In the genomic region with DNA sequence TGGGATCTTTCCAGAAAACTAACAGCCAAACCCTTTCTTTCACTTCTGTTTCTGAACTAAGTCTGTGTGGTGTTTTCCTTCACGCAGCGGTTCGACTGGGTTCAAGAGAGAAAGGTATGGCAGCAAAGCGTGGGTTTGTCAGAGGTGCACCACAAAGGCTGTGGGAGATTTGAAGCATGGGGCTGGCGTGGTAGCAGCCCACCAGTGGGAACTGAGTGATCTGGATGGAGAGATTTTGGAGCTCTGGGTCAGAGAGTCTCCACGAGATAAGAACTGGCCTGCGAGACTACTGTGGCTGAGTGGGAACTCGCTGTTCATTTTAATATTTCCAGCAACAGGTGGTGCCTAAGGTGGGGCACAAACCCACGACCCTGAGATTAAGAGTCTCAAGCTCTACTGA, we compare ENCODE assay signal across 17 mouse cellular contexts.
"Had no signal": no experiment of that assay in that cellular context is flagged by ENCODE, and none has a peak within 500 bp of the region (broad histone marks: within the 10 kb centered on the region; RNA-seq: fewer than 3 reads in every experiment).

No protein-coding gene starts in this region.

- H3K4me2 ChIP-seq: limb, embryonic 12.5 days; limb, embryonic 15.5 days; midbrain, embryonic 13.5 days had no signal

- H3K27me3 ChIP-seq: limb, embryonic 12.5 days; limb, embryonic 15.5 days; midbrain, embryonic 13.5 days had no signal

- H3K36me3 ChIP-seq: limb, embryonic 12.5 days; limb, embryonic 15.5 days had no signal

- H3K9me3 ChIP-seq: limb, embryonic 12.5 days; limb, embryonic 15.5 days; midbrain, embryonic 13.5 days had no signal

- H3K4me1 ChIP-seq: limb, embryonic 12.5 days; limb, embryonic 15.5 days had no signal

- DNase-seq: kidney, adult 2 months; kidney, postnatal 25 days; left cerebral cortex, postnatal 4 days; lung, adult 2 months; right cerebral cortex, adult 18-20 months; right cerebral cortex, postnatal 14 days; right cerebral cortex, postnatal 4 days; thymus, adult 2 months; thymus, postnatal 14 days; thymus, postnatal 4 days had no signal

- H3K27ac ChIP-seq: kidney, postnatal 0 days; limb, embryonic 12.5 days; limb, embryonic 15.5 days; macrophage; midbrain, embryonic 13.5 days; stomach, postnatal 0 days had no signal

- ATAC-seq: midbrain, embryonic 13.5 days; midbrain, embryonic 16.5 days had no signal

- H3K9ac ChIP-seq: limb, embryonic 12.5 days; limb, embryonic 15.5 days; midbrain, embryonic 13.5 days had no signal

- H3K4me3 ChIP-seq: limb, embryonic 12.5 days; limb, embryonic 15.5 days; midbrain, embryonic 13.5 days had no signal
